Mouse (Mus musculus) liver, adult (tissue): ENCODE data around the gene Olfr750.

ENCODE experiments used
- GATA4 ChIP-seq: IDR thresholded peaks from 2 replicates; pipeline ENCODE4 v1.6.1; 2014; ENCODE audit warnings: mild to moderate bottlenecking, low read length; ENCODE audit not compliant: insufficient replicate concordance

Gene Olfr750

DNA sequence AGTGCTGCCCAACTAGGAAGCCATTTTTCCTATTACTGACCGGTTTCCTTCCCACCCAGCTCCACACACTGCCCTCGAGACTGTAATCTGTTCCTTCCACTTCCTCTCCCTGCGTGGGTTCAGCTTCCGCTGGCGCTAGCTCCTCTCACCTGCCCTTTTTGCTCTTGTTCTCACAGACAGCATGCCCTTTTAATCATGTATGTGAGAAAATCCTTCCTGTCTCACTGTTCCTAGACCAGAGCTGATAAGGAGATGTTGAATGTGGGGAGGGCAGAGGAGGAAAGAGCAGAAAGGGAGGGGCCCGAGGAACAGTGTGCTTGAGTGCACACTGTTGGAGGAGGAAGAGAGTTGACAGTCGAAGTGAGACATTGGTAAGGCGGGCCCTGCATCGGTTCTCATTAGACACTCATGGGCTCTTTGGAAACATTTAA, 16.8 kb downstream of the Olfr750 start, which contains the start of gene Rnase12:
Gene Rnase12 (minus strand): TSS at position 261 of the 431 bp plus-strand sequence.
- peak; percentile 78; the same call in 1 of the 2 replicates for TF ChIP-seq GATA4

DNA sequence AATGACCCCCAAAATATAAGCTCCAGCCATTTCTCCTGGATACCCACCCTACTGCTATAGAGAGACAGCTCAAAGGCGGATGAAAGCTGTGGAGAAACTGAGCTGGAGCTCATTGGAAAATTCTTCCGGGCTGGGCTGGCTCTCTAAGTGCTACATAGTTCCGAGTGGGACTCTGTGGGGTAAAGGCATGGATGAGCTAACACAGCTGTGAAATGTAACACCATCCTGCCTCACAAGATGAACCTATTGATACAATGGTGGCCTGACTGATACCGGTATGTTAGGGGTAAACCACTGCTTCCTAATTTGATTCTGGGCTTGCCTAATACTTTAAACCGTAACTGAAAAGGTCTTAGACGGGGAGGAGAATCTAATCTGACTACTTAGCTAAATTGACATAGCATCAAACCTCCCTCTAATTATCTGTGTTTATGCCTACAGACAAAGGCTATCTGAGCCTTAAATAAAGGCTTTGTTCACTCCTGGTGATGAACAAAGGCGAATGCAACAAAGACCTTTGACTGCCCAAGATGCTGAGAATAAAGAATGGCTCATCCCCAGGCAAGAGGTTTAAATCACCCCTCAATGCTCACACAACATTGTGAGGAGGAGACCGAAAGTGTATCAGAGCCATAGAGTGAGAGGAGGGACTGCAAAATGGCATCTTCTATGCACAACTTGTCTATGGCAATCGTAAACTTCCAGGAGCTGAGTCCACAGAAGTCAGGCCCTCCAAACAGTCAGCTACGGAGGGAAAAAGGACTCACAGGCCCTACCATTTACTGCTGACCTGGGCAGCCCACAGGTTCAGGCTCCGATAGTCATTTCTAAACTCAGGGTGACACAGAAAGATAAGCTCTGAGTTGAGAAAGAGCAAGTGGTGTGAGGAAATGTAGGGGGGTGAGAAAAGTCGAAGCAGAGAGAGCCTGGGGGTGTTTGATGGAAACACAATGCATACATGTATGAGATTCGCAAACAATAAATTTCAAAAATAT, 19.7 kb downstream of the Olfr750 start:
- TF ChIP-seq GATA4 = no peak

DNA sequence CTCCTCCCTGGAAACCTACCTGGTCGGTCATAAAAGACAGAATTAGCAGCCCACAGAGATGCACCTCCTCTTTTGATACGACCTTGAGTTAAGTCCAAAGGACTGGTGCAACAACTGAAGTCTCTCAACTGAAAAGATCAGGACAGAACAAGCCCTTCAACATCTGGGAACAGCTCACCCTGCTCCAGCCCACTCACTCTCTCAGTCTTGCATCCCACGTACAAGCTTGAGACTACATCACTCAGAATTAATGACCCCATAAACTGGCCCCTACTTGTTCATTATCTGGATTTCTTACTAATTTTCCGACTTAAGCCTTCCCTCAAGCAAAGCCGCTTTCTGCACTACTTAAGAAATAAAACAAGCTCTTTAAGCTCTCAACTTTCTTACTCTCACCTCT, 21.1 kb downstream of the Olfr750 start:
- TF ChIP-seq GATA4 = no peak

DNA sequence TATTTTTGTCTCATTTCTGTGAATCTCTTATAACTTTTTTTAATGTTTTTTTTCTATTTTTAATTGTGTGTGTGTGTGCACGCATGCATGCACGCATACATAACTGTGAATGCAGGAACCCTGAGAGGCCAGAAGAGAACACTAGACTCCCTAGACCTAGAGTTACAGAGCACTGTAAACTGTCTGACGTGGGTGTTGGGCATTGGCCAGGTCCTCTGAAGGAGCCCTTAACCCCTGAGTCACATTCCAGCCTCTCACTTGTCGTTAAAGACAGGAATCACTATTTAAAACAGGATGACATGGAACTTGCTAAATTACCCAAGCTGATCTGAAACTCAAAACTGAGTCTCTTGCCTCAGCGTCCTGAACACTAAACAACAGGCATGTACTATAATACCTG, 22.3 kb downstream of the Olfr750 start:
- TF ChIP-seq GATA4 = no peak

DNA sequence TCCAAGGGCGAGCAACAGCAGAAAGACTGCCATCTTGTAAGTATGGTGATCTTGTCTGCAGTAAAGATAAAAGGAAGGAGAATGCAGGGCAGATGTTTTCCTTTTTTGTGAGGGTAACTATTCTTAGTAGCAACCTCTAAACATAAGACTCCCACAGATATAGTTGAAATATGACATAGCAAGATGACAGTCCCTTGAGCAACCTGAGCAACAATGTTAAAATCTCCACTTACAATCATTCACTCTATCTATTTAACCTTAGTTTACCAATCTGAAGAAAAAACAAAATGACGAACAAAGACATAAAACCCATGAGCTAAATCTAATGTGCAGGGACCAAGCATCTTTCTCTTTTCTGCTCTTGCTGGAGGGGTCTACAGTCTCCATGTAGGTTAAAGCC, 24.2 kb downstream of the Olfr750 start, which contains the start of gene Rnase11:
Gene Rnase11 (minus strand): TSS at position 101 of the 400 bp plus-strand sequence.
- TF ChIP-seq GATA4 = no peak

DNA sequence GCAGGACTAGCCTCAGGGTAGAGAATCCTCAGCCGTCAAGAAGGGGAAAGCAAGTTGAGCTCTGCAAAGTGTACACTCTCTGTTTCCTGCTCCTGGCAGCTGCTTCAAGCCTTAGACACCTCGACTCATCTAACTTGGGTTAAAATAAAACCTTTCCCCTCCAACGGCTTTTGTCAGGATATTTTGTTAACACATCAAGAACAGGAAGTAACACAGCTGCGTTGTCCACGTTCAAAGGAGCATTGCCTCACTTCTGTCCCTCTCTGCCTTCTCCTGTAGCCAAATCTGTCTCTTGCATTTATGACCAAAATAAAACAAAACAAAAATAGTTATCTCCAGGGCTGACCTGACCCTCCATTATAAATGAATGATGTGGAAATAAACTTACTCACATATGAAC, 26.4 kb downstream of the Olfr750 start:
- no peak for TF ChIP-seq GATA4

DNA sequence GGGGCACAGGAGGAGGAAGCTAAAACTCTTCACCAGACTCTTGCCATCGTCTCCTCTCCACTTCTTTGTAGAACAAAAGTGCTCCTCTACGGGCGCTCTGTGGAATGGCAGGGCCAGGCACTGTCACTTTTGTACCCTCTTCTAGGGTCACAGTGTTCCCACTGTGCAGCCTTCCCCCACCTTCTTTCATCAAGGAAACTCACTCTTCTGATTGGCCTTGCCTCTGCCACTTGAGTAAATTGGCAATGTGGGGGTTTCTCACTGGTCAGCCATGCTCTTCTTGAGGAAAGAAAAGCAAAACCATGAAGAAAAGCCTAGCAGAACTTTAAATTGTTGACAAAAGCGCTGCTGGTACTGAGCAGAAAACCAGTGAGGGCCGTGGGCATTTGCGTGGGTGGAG, 32.5 kb downstream of the Olfr750 start, which contains the start of gene Rnase9:
Gene Rnase9 (minus strand): TSS at position 101 of the 400 bp plus-strand sequence.
- TF ChIP-seq GATA4 = no peak

DNA sequence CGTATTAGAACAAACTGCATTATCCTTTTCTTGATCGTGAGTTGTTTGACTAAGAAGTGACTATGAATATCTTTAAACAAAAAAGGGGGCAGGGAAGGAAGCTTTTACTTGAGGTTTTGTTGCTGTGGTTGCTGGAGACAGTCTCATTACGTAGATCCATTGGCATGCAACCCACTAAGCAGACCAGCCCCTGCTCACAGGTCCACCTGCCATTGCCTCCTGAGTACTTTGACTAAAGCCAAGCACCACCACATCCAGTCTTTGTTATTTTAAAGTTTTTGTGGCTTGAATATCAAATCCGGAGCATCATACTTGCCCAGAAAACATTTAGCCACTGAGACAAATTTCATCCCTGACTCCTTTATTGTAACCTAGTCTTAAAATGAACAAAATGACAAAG, 38.0 kb downstream of the Olfr750 start:
- no peak for TF ChIP-seq GATA4

DNA sequence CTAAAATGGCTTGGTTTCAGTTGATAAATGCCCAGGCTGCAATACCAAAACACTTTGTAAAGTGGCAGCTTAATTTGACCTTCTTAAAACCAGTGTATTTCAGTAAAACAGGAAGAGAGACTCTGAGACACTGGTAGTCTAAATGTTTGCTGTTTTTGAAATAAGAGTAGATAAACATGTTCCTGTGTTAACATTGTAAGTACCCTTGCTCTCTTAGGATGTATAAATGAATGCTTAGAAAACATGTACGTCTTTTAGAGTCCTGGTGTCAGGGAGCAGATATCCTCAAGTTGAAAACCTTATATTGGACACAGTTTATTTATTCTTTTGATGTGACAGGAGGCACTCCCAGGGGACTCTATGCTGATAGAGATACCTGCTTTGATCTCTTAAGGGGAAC, 39.0 kb downstream of the Olfr750 start:
- TF ChIP-seq GATA4 = no peak

DNA sequence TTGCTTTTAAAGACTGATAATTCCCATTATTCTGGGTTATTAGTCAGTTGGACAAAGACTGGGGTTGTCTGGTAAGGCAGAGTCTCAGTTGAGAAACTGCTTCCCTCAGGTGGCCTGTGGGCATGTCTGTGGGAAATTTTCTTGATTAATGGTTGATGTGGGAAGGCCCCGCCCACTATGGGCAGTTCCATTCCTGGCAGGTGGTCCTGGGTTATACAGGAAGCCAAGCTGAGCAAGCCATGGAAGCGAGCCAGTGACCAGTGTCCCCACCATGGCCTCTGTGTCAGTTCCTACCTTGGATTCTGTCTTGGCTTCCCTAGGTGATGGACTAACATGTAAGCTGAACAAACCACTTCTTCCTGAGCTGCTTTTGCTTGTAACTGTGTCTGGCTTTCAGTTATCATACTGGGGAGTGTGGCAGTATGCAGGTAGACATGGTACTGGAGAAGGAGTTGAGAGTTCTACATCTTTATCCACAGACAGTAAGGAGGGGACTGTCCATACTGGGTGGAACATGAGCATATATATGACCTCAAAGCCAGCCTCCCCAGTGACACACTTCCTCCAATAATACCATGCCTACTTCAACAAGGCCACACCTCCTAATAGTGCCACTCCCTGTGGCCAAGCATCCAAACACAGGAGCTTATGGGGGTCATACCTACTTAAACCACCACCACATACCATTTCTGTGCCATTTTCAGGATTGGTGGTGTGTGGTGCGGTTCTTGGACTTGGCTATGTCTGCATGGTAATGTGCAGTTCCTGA, 46.7 kb downstream of the Olfr750 start:
- TF ChIP-seq GATA4 = no peak

DNA sequence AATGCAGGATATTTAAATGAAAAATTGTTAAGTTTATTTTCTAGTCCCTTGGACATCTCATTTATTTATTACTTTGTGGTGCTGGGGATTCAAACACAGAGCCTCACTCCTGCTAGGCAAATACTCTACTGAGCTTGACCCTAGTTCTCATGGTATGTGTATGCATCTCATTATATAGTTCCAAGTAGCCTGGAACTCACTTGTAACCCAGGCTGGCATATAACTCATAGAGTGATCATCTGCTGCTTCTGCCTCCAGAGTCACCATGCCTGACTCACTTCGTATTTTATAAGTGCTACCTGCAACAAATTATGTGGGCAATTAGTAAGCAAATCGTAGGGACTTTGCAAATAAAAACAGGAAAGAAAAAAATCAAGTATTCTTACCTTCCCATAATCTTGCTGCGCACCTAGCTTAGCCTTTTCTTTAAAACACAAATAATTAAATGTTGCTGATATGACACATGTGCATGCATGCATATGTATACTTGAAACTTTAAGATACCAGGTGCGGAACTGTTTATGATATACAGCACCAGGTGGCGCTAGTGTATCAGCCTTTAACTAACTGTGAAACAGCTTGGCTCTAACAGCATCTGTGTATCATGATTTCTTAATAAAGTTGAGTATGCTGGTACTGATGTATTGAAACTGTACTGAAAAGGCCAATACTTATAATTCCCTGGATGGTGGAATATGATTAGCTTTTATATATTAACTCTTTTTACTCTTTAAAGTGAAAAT, 47.7 kb downstream of the Olfr750 start:
- no peak for TF ChIP-seq GATA4

DNA sequence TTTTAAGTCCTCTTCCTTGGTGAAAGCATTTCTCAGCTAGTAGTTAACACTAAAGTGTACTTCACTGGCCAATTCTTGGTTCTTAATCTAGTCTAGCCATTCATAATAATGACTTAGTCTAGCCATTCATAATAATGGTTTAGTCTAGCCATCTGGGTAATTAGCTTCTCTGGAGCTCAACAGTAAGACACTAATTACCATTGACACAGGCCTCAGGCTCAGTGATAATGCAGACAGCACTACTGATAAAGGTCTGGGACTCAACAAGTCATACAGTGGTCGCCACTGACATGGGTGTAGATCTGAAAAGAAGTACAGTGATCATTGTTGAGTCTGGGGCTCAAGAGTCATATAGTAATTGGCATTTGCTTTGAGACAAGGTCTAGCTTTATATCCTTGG, 49.4 kb downstream of the Olfr750 start:
- TF ChIP-seq GATA4 = no peak

DNA sequence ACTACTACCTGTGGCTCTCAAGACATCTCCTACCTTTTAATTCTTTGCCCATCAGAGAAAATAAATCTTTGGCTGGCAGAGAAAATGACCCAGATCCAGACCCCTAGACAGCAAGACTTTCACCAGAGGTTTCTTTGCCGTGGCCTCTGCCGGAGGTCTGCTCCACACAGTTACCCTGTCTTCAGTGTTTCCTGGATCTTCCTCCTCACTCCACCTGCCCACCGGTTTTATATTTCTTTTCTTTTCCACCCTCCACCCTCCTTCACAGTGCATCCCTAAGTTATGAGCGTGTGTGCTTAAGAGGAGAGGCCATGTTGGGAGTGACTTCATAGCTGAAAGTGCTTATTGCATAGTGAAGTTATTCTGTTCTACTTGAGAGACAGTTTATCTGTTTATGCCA, 50.8 kb downstream of the Olfr750 start:
- no peak for TF ChIP-seq GATA4

DNA sequence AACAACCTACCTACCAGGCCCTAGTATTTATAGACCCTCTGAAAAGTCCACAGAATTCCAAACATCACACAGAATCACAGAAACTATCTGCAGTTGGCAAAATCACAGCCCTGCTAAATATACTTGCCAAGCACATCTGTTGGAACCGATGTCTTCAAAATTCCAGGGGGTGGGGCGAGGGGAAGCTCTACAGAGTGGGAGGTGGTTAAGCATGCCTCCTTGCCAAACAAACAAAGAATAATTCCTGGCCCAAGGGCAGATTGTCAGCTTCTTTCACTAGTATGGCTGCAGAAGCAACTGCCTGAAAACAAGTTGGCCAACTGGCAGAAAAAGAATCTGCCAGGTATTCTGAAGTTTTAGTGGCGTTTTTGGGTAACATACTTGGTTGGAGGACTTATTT, 57.0 kb downstream of the Olfr750 start:
- TF ChIP-seq GATA4 = no peak
